Mouse (Mus musculus): ENCODE measurements around the gene Lnx1. TPM values are rescaled to one million over a fixed set of nuclear protein-coding genes. Genes with fewer than 3 reads are reported as not detected.
A peak's percentile ranks its signal among the peaks of the same experiment; 100 is the strongest.

Lnx1 gene
- total and polyA plus RNA-seq, 3 experiments = 1.9 to 7.2 (median 2.9) TPM

DNA sequence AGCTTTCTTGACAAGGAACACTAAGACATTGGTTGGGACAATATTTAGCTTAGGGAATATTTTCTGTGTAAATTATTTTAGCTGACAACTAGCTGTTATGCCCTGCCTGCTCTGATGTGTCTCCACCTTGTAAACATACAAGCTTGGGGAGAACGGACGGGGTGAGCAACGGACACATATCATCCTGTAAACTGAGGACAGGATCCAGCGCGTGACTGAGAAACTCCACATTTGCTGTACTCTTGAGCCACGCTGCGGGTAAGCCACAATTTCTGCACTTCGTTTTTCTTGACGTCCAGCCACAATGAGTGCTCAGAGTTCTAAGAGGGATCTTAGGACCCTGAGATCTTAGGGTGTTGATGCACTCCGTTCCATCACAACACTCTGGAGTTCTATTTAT is 48.9 kb downstream of the Lnx1 start:
- no peak for DNase-seq

DNA sequence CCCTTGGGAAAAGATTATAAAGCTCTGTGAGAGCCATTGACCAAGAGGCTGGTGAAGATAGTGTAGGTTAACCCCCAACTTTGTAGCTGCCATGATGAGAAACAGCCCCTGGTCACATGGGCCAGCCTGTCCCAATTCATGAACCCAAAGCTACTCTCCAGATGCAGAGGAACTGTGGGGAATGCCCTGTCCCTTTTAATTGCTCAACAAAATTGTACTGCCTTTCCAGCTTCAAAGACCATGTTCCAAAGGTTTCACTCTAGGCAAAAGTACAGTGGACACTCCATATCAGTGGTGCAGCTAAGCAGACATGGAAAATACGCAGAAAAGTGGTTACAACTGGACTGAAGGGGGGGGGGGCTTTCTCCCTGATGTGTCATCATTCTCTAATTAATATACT is 53.6 kb downstream of the Lnx1 start:
- no peak for DNase-seq

DNA sequence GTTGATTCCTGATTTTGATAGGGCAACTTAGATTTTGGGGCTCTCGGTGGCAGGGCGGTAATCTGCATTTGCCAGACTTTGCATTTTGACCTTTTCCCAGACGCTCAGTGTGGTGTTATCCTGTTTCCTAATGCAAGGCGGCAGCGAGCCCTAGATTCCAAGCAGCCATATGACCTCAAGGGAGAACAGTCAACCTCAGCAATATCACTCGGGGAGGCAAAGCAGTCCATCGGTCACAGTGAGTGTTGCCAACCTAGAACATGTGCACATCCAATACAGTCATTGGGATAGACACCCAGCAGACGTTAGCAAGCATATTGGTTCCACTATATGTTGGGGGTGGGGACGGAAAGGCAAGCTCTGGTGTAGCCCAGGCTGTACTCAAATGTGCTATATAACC is 54.5 kb downstream of the Lnx1 start:
- no peak for DNase-seq

DNA sequence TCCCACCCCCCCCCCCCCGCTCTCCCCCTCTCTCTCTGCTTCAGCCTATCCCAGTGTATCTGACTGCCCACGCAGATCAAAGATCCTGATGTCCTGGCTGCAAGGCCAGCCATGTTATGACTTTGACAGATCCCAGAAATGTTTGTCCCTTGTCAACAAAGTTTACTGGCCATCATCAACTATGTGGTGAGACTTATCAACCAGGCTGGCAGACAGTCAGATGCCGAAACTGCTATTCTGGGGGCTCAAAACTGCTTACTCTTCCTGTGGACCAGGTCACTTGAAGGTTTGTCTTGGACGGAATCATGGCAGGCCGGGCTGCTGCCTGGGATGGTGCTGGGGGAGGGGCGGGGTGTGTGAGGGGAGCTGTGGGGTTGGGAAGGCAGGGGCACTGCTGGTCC is 55.1 kb downstream of the Lnx1 start:
- peak; percentile 24 for DNase-seq

GRCm38 (mm10) chr5:74642291-74642690 is 60.4 kb downstream of the Lnx1 start:
- no peak for DNase-seq

- DNase-seq = peak; percentile 74
Measured at GRCm38 (mm10) chr5:74641000-74641399, 61.7 kb downstream of the Lnx1 start.

DNA sequence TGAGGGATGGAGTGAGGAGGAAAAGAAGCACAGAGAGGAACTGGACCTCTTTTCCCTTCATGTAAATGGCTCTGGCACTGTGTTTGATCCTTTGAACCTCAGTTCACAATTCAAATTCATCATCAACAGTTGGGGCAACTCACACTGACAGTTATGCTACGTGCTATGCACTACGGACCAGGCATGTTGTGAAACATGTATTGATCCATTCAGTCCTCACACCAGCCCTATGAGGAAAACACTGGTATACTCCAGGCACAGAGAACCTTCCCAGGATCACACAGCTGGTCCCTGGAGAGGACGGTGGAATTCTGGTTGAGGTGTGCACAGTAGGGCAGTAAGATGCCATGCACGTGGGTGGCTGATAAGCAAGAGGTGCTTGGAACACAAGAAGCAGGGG is 62.2 kb downstream of the Lnx1 start:
- no peak for DNase-seq

GRCm38 (mm10) chr5:74639516-74639915 is 63.2 kb downstream of the Lnx1 start:
- no peak for DNase-seq

- no peak for DNase-seq
Measured at GRCm38 (mm10) chr5:74634391-74634790, 68.3 kb downstream of the Lnx1 start.

- DNase-seq = no peak
Measured at GRCm38 (mm10) chr5:74633453-74633852, 69.3 kb downstream of the Lnx1 start.

DNA sequence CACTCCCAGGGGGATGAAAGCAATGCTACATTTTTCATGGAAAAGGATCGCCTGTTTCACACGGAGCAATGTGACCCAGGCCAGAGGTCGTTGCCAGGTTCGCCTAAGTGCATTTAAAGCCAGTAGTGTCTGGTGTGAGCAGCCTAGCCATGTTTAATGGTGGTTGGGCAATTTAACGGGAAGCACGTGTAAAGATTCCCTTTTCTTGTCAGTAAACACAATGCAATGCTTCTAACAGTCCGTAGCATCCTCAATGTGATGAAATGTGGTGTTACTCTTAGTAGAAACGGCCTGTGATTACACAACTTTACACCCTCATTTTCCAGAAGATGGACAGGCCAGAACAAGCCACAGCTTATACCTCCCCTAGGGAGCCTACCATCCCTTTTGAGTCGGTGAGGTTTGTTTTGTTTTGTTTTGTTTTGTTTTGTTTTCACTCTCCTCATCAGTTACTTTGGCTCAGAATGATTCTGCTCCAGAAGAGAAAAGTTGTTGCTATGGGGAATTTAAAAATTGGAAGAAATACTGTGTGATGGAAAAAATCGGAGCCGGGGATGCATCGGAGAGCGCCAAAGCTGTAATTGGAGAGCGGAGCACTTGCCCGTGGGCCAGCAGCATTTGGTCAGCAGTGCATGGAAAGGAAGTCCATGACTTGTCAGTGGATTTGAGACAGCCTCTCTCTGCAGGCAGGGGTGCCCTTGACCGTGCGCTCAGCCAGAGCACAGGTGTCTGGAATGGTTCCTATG is 70.2 kb downstream of the Lnx1 start:
- DNase-seq = no peak

- DNase-seq = no peak
Measured at GRCm38 (mm10) chr5:74628001-74628400, 74.7 kb downstream of the Lnx1 start.

- DNase-seq = no peak
Measured at GRCm38 (mm10) chr5:74624385-74624784, 78.3 kb downstream of the Lnx1 start.

DNA sequence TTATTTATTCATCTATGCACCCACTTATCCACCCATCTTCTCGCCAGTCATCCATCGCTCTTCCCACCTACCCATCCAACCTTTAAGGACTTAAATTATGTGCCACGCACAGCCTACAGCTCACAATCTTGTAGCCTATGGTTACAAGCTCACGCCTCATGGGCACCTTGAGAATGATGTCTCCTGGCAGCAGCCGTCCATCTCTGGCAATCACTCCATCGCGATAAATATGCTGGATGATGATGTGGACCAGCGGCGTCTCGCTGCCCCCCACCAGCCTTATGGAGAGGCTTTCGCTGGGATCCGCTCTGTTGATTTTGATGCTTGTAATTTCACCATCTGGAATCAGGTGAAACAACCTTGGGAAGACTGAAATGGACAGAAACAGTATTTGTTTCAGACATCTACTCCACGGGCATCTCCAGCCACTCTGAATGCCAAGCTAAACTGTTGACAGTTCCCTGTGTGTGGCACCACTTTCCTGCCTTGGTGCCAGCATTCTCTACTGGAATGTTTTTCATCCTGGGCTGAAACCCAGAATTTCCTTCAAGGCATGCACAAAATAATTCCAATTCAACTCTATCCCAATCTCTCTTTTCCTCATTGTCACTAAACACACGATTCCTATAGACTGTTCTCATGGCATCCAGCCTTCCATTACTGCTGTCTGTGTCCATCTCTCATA is 79.3 kb downstream of the Lnx1 start:
- no peak for DNase-seq

- DNase-seq = no peak
Measured at GRCm38 (mm10) chr5:74621691-74622470, 80.8 kb downstream of the Lnx1 start.

- DNase-seq = no peak
Measured at GRCm38 (mm10) chr5:74618573-74619059, 84.1 kb downstream of the Lnx1 start.

- no peak for DNase-seq
Measured at GRCm38 (mm10) chr5:74617816-74618572, 84.7 kb downstream of the Lnx1 start.

- no peak for DNase-seq
Measured at GRCm38 (mm10) chr5:74613491-74614151, 89.1 kb downstream of the Lnx1 start.

- DNase-seq = no peak
Measured at GRCm38 (mm10) chr5:74612713-74613112, 90.0 kb downstream of the Lnx1 start.

DNA sequence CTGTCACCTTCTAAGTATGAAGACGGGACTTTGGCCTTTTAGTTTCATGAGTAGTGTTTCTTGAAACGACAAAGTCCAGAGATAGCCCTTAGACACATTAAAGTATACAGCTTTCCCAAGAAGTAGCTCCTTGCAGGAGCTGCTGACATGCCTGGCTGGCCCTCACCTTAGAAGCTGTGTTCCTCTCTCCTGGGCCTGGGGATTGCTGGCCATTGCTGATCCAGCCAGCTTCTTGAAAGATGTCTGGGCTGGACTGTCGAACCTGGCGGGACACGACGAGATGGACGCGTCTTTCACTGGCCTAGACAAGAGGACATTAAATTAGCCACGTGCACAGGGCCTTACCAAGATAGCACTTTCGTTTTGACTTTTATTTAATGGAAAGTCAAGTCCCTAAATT is 92.2 kb downstream of the Lnx1 start:
- no peak for DNase-seq

DNA sequence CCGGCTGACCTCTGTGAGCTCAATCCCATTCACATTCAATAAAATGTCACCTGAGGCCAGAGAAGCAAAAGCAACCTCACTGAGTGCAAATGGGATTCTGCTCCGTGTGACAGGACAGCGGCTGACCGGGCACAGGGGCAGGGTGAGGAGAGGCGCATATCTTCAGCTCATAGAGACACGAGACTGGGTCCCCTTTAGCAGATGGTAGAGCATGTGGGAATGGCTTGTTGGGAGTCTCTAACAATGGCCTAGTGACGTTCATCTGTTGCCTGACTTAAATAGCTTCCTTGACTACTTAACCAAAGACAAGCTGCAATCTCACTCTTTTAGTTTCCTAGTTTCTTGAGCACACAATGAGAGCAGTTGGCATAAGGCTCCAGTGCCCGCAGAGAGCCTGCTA is 96.5 kb downstream of the Lnx1 start:
- DNase-seq = no peak

GRCm38 (mm10) chr5:74603306-74603705 is 99.4 kb downstream of the Lnx1 start:
- DNase-seq = no peak
